Mouse (Mus musculus) forebrain, embryonic 15.5 days (tissue): ENCODE measurements at regions not wholly inside any gene's neighbourhood (a gene's known extent, or its start where the extent isn't known, plus 50 kb on each side); places are given as distances from the start of the nearest gene placed in this dataset.
"Not testable (repeated sequence)": the region's sequence is repeated elsewhere in the genome, so short reads cannot be mapped to it uniquely, and the experiment has no call there.

ENCODE experiments used
- ATAC-seq: fragments of 200-750 bp; cut with Nextera tagmentation; replicated peaks from 2 replicates; pipeline ENCODE4 v1.8.0; 2017; ENCODE audit warnings: mild to moderate bottlenecking, moderate TSS enrichment, moderate library complexity
- H3K27ac ChIP-seq: fragments of 300-500 bp; sonication (generic); replicated peaks from 2 replicates; pipeline ENCODE4 v1.5.1; 2015; ENCODE audit warnings: mild to moderate bottlenecking, inconsistent platforms
- H3K27me3 ChIP-seq: fragments of 300-500 bp; sonication (generic); 2 replicates; pipeline ENCODE4 v1.6.1; 2015; ENCODE audit warnings: inconsistent platforms
- H3K36me3 ChIP-seq: fragments of 300-500 bp; sonication (generic); 2 replicates; pipeline ENCODE4 v1.6.1; 2015; ENCODE audit warnings: mild to moderate bottlenecking, inconsistent platforms
- H3K4me1 ChIP-seq: fragments of 300-500 bp; sonication (generic); 2 replicates; pipeline ENCODE4 v1.6.1; 2015; ENCODE audit warnings: inconsistent platforms
- H3K4me2 ChIP-seq: fragments of 300-500 bp; sonication (generic); replicated peaks from 2 replicates; pipeline ENCODE4 v1.6.1; 2015; ENCODE audit warnings: mild to moderate bottlenecking, inconsistent platforms
- H3K4me3 ChIP-seq: fragments of 300-500 bp; sonication (generic); 2 replicates; pipeline ENCODE4 v1.5.1; 2015; ENCODE audit warnings: mild to moderate bottlenecking, inconsistent platforms
- H3K9ac ChIP-seq: fragments of 300-500 bp; sonication (generic); replicated peaks from 2 replicates; pipeline ENCODE4 v1.6.1; 2015; ENCODE audit warnings: mild to moderate bottlenecking, inconsistent platforms
- H3K9me3 ChIP-seq: fragments of 300-500 bp; sonication (generic); 2 replicates; pipeline ENCODE4 v1.6.1; 2016; ENCODE audit warnings: inconsistent platforms
- WGBS: fragments of 180-500 bp; shearing (Covaris S2); methylation state at CpG from one replicate; pipeline ENCODE4 v1.1.7; 2015; ENCODE audit warnings: mixed read lengths; 5-methylcytosine and 5-hydroxymethylcytosine counted together

- H3K4me2 ChIP-seq, ATAC-seq: not testable (repeated sequence)
- 27% methylated on average over 1 of the region's 1 CpGs for WGBS
Observed at GRCm38 (mm10) chrX:82249456-82249855, 699.2 kb upstream of the Dmd start.

GRCm38 (mm10) chrX:82282376-82282775 is 666.3 kb upstream of the Dmd start:
- not testable (repeated sequence) for H3K27me3 ChIP-seq, H3K4me3 ChIP-seq, H3K4me2 ChIP-seq, H3K4me1 ChIP-seq, H3K36me3 ChIP-seq, ATAC-seq, H3K9me3 ChIP-seq, H3K27ac ChIP-seq, H3K9ac ChIP-seq
- WGBS, result 68% methylated on average over 4 of the region's 4 CpGs

More at GRCm38 (mm10) chrX:82249456-82249855, 699.2 kb upstream of the Dmd start:
- not testable (repeated sequence) for H3K27ac ChIP-seq, H3K36me3 ChIP-seq, H3K4me3 ChIP-seq, H3K4me1 ChIP-seq, H3K9me3 ChIP-seq, H3K27me3 ChIP-seq, H3K9ac ChIP-seq

- Histone ChIP-seq H3K4me3 (peak overlapping the region; percentile 30), H3K4me2 (peak overlapping the region; percentile 44), H3K36me3 (no peaks in the 10 kb centered on the region), H3K9ac (no peak overlapping the region), H3K27me3 (no peaks in the 10 kb centered on the region), H3K27ac (no peak overlapping the region), H3K4me1 (no peaks in the 10 kb centered on the region), H3K9me3 (no peaks in the 10 kb centered on the region)
- no peak for ATAC-seq
- 31% methylated on average over 18 of the region's 18 CpGs for WGBS
Observed at GRCm38 (mm10) chrX:82310764-82311492, 637.7 kb upstream of the Dmd start.
